Mouse (Mus musculus) hindbrain, embryonic 11.5 days (tissue): ENCODE results near the gene Adora2a. TPM values are rescaled to one million over a fixed set of nuclear protein-coding genes. Genes with fewer than 3 reads are reported as not detected.

Experiments used
- ATAC-seq: fragments of 200-750 bp; cut with Nextera tagmentation; 2 replicates; pipeline ENCODE4 v1.8.0; 2017; ENCODE audit warnings: mild to moderate bottlenecking, moderate TSS enrichment, moderate library complexity; ENCODE audit not compliant: low FRiP score
- DNase-seq: peaks from one replicate; pipeline ENCODE4 v3.0.0-alpha.2; 2015; ENCODE audit warnings: low spot score
- H3K27ac ChIP-seq: fragments of 300-500 bp; sonication (generic); 2 replicates; pipeline ENCODE4 v1.5.1; 2014; ENCODE audit warnings: mild to moderate bottlenecking, low read depth, low read length
- H3K27me3 ChIP-seq: fragments of 300-500 bp; sonication (generic); 2 replicates; pipeline ENCODE4 v1.6.1; 2014; ENCODE audit warnings: mild to moderate bottlenecking, low read length, moderate library complexity, mixed read lengths; ENCODE audit not compliant: control insufficient read depth, insufficient read depth
- H3K36me3 ChIP-seq: fragments of 300-500 bp; sonication (generic); 2 replicates; pipeline ENCODE4 v1.6.1; 2014; ENCODE audit warnings: mild to moderate bottlenecking, low read length, moderate library complexity, mixed read lengths; ENCODE audit not compliant: control insufficient read depth, insufficient read depth
- H3K4me1 ChIP-seq: fragments of 300-500 bp; sonication (generic); replicated peaks from 2 replicates; pipeline ENCODE4 v1.6.1; 2014; ENCODE audit warnings: low read length, mixed read lengths; ENCODE audit not compliant: control insufficient read depth, insufficient read depth
- H3K4me2 ChIP-seq: fragments of 300-500 bp; sonication (generic); replicated peaks from 2 replicates; pipeline ENCODE4 v1.6.1; 2014; ENCODE audit warnings: mild to moderate bottlenecking, low read depth, low read length
- H3K4me3 ChIP-seq: fragments of 300-500 bp; sonication (generic); 2 replicates; pipeline ENCODE4 v1.5.1; 2014; ENCODE audit warnings: low read depth, low read length
- H3K9ac ChIP-seq: fragments of 300-500 bp; sonication (generic); 2 replicates; pipeline ENCODE4 v1.6.1; 2014; ENCODE audit warnings: low read depth, low read length
- H3K9me3 ChIP-seq: fragments of 300-500 bp; sonication (generic); 2 replicates; pipeline ENCODE4 v1.6.1; 2016; ENCODE audit warnings: low read length; ENCODE audit not compliant: control insufficient read depth
- WGBS: fragments of 180-500 bp; shearing (Covaris S2); extraction: QIAGEN DNeasy Blood & Tissue Kit; methylation state at CpG from one replicate; pipeline ENCODE4 v1.1.7; 2014; 5-methylcytosine and 5-hydroxymethylcytosine counted together
- polyA plus RNA-seq: library from polyadenylated mRNA; unstranded; fragments of >200 nt; fragmentation: Nextera tagmentation; extraction: Ambion mirVana; gene quantifications from 2 replicates; pipeline ENCODE4 v1.2.1, GENCODE M21; 2014

The Adora2a gene
- 4.1 and 5.0 TPM in 2 replicates for polyA plus RNA-seq

- H3K27me3 ChIP-seq = peaks cover 22% of the 10 kb centered on the region
- peak within 1 kb of the TSS; percentile 34; the same call in 1 of the 2 replicates for H3K9ac ChIP-seq
- H3K4me2 ChIP-seq = peak within 1 kb of the TSS; percentile 48
- DNase-seq (no peak), ATAC-seq (no peak)
- H3K27ac ChIP-seq = no peak within 1 kb of the TSS
- 0 out of 2 replicates have a peak, but pooled peaks cover 4% of the 10 kb centered on the region for H3K36me3 ChIP-seq
- H3K4me3 ChIP-seq = peak within 1 kb of the TSS; percentile 37
- WGBS = no CpG with 5 or more reads among the region's 4 CpGs
- H3K4me1 ChIP-seq = no peaks in the 10 kb centered on the region
- H3K9me3 ChIP-seq = no peaks in the 10 kb centered on the region
Observed at GRCm38 (mm10) chr10:75316872-75316907, at the start of gene Adora2a. Gene Adora2a, plus strand, starts transcription at chr10:75316877.

DNA sequence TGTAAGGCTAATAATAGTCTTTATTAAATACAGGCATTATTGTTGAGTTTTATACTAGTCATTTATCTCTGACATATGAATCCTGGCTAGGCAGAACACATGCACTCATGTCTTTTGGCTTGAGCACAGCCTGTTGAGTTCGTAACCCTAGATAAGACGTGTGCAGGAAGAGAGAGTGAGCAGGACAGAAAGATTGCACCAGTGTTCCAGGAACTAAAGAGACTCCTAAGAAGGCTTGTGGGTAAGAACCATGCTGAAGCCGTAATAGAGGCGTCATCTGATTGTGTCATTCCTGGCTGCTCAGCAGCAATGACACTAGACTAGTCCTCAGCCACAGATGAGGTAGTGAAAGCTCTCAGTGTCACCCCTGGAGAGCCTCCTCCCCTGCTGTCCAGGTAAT is 43.7 kb upstream of the Adora2a start:
- no peak for ATAC-seq
- no peak for DNase-seq
- Histone ChIP-seq H3K36me3 (peaks cover 3% of the 10 kb centered on the region; the same call in 1 of the 2 replicates), H3K27ac (no peak overlapping the region), H3K9me3 (no peaks in the 10 kb centered on the region), H3K9ac (no peak overlapping the region), H3K27me3 (no peaks in the 10 kb centered on the region), H3K4me3 (no peak overlapping the region), H3K4me1 (no peaks in the 10 kb centered on the region), H3K4me2 (no peak overlapping the region)
- WGBS = over 99% methylated on average over 4 of the region's 4 CpGs

DNA sequence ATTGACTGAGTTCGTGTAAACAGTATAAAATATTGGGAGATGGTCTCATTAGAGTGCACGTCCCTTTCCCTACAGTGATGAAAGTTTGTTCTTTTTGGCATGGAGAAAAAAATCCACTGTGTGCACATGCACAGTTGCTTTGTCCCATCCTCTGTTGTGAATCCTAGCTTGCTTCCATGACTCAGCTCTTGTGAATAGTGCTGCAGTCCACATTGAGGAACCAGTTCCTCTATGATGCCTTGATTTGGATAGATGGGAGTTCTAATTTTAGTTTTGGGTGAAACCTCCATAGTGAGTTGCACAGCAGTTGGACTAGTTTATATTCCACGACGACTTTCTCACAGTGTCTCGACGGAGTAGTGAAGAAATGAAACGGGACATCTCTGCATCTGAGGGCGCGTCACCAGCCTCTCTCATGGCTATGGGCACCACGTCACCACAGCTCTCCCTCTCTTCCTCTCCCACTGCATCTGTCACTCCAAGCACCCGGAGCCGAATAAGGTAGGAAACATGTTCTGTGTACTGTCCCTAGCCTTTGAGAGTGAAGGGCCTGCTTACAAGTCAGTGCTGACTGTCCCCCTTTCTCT is 40.2 kb upstream of the Adora2a start:
- DNase-seq = no peak

GRCm38 (mm10) chr10:75277501-75277900 is 39.2 kb upstream of the Adora2a start:
- ATAC-seq = no peak
- peak; percentile 45 for DNase-seq
- no peak overlapping the region for H3K9ac ChIP-seq
- no peaks in the 10 kb centered on the region for H3K4me1 ChIP-seq
- H3K9me3 ChIP-seq = no peaks in the 10 kb centered on the region
- 72% methylated on average over 1 of the region's 1 CpGs for WGBS
- H3K27ac ChIP-seq = no peak overlapping the region
- no peak overlapping the region for H3K4me2 ChIP-seq
- peaks cover 3% of the 10 kb centered on the region; the same call in 1 of the 2 replicates for H3K36me3 ChIP-seq
- no peaks in the 10 kb centered on the region for H3K27me3 ChIP-seq
- H3K4me3 ChIP-seq = no peak overlapping the region

More for the DNA sequence above, 40.2 kb upstream of the Adora2a start:
- no peak for ATAC-seq
- H3K4me3 ChIP-seq = no peak overlapping the region
- 92% methylated on average over 12 of the region's 12 CpGs for WGBS
- H3K27me3 ChIP-seq = no peaks in the 10 kb centered on the region
- H3K27ac ChIP-seq = no peak overlapping the region
- no peak overlapping the region for H3K4me2 ChIP-seq
- peaks cover 3% of the 10 kb centered on the region; the same call in 1 of the 2 replicates for H3K36me3 ChIP-seq
- no peak overlapping the region for H3K9ac ChIP-seq
- no peaks in the 10 kb centered on the region for H3K4me1 ChIP-seq
- no peaks in the 10 kb centered on the region for H3K9me3 ChIP-seq

DNA sequence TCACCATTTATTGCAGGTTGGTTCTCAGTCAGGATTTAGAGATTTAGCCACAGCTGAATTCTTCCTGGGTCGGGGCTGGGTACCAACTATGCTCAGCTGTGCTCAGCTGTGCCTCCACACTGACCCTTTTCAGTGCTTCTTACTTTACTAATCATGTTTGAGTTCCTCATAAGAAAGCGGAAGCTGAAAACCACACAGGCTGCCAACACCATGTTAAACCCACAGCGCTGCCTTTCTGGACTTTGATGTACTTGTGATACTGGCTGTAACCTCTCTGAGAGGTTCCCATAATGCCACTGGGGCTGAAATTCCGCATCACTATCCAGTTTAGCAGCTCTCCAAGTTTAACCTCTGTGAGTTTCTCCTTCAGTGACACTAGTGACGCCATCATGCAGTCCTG is 34.0 kb upstream of the Adora2a start:
- Histone ChIP-seq H3K36me3 (no peaks in the 10 kb centered on the region), H3K4me2 (no peak overlapping the region), H3K9me3 (no peaks in the 10 kb centered on the region), H3K9ac (no peak overlapping the region), H3K27me3 (no peaks in the 10 kb centered on the region), H3K4me1 (no peaks in the 10 kb centered on the region), H3K27ac (no peak overlapping the region), H3K4me3 (no peak overlapping the region)
- 95% methylated on average over 5 of the region's 5 CpGs for WGBS
- ATAC-seq (no peak), DNase-seq (no peak)

DNA sequence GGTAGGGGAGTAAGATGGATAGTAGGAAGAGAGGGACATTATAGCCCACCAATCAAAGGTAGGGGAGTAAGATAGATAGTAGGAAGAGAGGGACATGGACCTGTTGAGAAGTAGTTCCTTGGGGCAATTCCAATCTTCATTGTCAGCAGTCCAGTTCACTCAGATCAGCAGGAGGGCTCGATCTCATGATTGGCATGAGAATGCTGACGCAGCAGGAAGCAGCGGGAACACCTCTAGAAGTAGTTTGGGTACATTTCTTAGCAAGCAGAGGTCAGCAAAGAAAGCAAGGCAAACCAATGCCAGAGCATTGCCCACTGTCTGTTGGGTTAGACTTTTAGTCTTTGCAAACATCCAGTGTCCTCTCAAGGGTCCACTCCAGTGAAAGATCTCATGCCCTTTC is 32.9 kb upstream of the Adora2a start:
- Histone ChIP-seq H3K4me3 (no peak overlapping the region), H3K4me2 (no peak overlapping the region), H3K27me3 (no peaks in the 10 kb centered on the region), H3K4me1 (no peaks in the 10 kb centered on the region), H3K27ac (no peak overlapping the region), H3K9me3 (no peaks in the 10 kb centered on the region), H3K9ac (no peak overlapping the region), H3K36me3 (no peaks in the 10 kb centered on the region)
- DNase-seq = no peak
- 100% methylated on average over 3 of the region's 3 CpGs for WGBS
- no peak for ATAC-seq

DNA sequence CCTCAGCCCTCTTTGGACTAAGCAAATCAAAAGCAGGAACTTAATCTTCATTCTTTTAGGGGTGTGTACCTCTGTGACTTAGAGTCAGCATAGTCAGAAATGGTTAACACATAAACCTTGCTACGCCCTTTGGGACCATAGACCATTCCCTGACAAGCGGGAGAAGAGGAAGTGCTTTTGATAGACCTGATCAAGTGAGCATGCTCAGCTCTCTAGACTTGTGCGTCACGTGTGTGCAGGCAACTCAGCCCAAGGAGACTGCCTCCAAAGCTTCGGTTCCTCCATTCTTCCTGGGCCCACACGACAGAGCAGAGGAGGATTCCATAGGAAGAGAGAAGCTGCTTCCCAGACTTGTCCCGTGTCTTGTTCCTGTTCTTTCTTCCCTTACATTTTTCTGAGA is 28.1 kb upstream of the Adora2a start:
- WGBS = 83% methylated on average over 7 of the region's 7 CpGs

GRCm38 (mm10) chr10:75289392-75289791 is 27.3 kb upstream of the Adora2a start:
- H3K27me3 ChIP-seq = no peaks in the 10 kb centered on the region
- WGBS = 82% methylated on average over 4 of the region's 4 CpGs
- ATAC-seq = no peak

More for the DNA sequence above, 28.1 kb upstream of the Adora2a start:
- Histone ChIP-seq H3K4me3 (no peak overlapping the region), H3K4me2 (no peak overlapping the region), H3K4me1 (no peaks in the 10 kb centered on the region), H3K9ac (no peak overlapping the region), H3K27me3 (no peaks in the 10 kb centered on the region), H3K27ac (no peak overlapping the region), H3K9me3 (no peaks in the 10 kb centered on the region), H3K36me3 (no peaks in the 10 kb centered on the region)
- no peak for DNase-seq
- no peak for ATAC-seq

GRCm38 (mm10) chr10:75290650-75291049 is 26.0 kb upstream of the Adora2a start:
- Histone ChIP-seq H3K27me3 (no peaks in the 10 kb centered on the region), H3K4me2 (no peak overlapping the region), H3K4me1 (no peaks in the 10 kb centered on the region), H3K9ac (no peak overlapping the region), H3K4me3 (no peak overlapping the region), H3K27ac (no peak overlapping the region), H3K9me3 (no peaks in the 10 kb centered on the region), H3K36me3 (no peaks in the 10 kb centered on the region)
- no peak for DNase-seq
- no peak for ATAC-seq
- WGBS = 83% methylated on average over 5 of the region's 5 CpGs

More at GRCm38 (mm10) chr10:75289392-75289791, 27.3 kb upstream of the Adora2a start:
- H3K27ac ChIP-seq = no peak overlapping the region
- DNase-seq = no peak
- no peak overlapping the region for H3K4me3 ChIP-seq
- H3K36me3 ChIP-seq = no peaks in the 10 kb centered on the region
- no peak overlapping the region for H3K9ac ChIP-seq
- H3K4me2 ChIP-seq = no peak overlapping the region
- no peaks in the 10 kb centered on the region for H3K9me3 ChIP-seq
- H3K4me1 ChIP-seq = no peaks in the 10 kb centered on the region
